Mouse (Mus musculus): ENCODE results near the gene Lrr1. TPM values are rescaled to one million over a fixed set of nuclear protein-coding genes. Genes with fewer than 3 reads are reported as not detected.

Gene Lrr1
- polyA plus RNA-seq, 1 experiment from 2014 or later: 35.8 TPM

DNA sequence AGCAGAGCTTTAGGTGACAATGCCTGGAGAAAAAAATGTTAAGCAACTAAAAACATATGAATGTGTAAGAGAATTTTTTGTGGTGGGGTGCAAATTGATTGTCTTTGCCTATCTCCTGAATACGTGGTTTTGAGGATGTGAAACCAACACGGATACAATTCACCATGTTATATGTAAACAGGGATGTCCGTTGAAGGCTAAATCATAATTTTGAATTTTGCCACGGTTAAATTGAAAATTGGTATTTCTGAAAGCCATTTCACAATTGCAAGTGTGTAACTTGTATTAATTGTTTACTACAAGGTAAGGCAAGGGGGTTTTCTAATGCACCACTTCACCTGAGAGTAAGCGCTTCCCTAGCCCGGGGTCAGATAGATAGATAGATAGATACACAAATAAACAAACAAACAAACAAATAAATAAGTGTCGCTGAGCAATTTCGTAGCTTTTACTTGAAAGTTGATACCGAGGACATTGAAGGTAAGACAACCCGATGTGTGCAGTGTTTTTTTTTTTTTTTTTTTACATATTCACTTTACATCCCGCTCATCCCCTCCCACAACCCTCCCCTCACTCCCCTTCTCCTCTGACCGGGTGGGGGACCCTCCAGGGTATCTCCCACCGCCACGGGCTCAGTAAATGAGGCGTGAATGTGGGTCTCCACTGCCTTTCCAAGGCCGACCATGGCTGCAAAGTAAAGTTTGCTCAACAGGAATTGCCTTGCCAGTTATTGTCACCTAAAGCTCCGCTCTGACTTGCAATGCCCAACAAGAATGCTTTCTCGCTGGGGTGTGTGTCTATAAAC is 756 bp upstream of the Lrr1 start:
- Histone ChIP-seq H3K36me3 (peaks cover 11% of the 10 kb centered on the region), H3K4me3 (peak overlapping the region; percentile 93), H3K27ac (replicated peaks) (peak overlapping the region; percentile 99), H3K9me3 (replicated peaks) (no peaks in the 10 kb centered on the region), H3K4me1 (peaks cover 22% of the 10 kb centered on the region), H3K27me3 (ENCODE audit: low read depth, poor library complexity, severe bottlenecking) (no peaks in the 10 kb centered on the region)
- no peak for DNase-seq (ENCODE audit: low spot score)
- WGBS: 7% methylated on average over 18 of the region's 18 CpGs

DNA sequence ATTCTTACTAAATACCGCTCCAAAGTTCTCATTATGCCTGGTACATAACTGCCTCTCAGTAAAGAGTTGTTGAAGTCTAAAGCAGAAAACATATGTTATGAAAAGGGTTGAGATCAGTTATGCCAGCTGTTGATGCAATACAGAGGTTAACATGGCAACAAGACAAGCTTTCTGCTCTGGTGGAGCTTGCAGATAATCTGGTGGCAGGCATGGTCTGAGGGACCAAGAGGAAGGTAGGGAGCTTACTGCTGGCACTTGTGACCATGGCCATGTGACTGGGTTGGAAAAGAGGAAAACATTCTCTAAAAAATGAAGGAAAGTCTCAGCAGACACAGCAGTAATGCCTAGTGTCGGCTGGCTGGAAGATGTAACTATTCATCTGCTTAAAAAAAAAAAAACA is 2.7 kb downstream of the Lrr1 start:
- Histone ChIP-seq H3K27me3 (ENCODE audit: low read depth, poor library complexity, severe bottlenecking) (no peaks in the 10 kb centered on the region), H3K9me3 (replicated peaks) (no peaks in the 10 kb centered on the region), H3K4me3 (no peak overlapping the region), H3K36me3 (peaks cover 45% of the 10 kb centered on the region), H3K27ac (replicated peaks) (no peak overlapping the region), H3K4me1 (peaks cover 22% of the 10 kb centered on the region)
- no peak for DNase-seq (ENCODE audit: low spot score)
- 94% methylated on average over 2 of the region's 2 CpGs for WGBS

DNA sequence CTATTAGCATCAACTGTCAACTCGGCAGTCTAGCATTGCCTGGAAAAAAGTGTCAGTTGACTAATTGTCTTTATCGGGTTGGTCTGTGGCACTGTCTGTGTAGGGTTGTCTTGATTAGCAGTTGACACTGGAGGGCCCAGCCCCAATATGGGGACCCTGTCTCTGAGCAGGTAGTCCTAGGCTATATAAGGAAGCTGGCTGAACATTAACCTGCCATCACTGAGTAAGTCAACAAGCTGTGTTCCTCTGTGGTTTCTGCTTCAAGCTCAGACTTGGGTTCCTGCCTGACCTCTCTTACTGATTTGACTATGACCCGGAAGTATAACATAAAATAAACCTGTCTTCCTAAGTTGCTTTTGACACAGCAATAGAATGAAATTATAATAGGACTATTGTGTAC is 7.4 kb downstream of the Lrr1 start:
- H3K36me3 ChIP-seq: peaks cover 82% of the 10 kb centered on the region

DNA sequence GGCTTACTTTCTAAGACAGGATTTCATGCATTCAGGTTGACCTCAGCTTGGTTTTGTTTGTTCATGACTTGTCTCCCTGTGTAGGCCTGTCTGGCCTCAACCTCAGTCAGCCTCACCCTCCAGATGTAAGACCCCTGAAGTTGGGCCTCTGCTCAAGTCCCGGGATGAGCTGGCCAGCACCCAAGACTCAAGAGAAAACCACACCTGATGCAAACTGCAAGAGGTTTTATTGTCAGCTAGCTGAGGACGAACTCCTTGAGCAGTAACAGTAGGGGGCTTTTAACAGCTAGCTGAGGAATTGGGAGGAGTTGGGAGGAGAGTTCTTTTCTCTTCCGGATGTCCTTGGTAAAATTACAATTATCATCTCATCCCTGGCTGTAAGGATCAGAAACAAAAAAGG is 8.9 kb downstream of the Lrr1 start:
- peaks cover 90% of the 10 kb centered on the region for H3K36me3 ChIP-seq

More for the DNA sequence above, 7.4 kb downstream of the Lrr1 start:
- no peak overlapping the region for H3K27ac ChIP-seq (replicated peaks)
- H3K27me3 ChIP-seq (ENCODE audit: low read depth, poor library complexity, severe bottlenecking): no peaks in the 10 kb centered on the region
- H3K4me3 ChIP-seq: no peak overlapping the region
- H3K4me1 ChIP-seq: no peaks in the 10 kb centered on the region
- no peak for DNase-seq (ENCODE audit: low spot score)
- H3K9me3 ChIP-seq (replicated peaks): no peaks in the 10 kb centered on the region
- 95% methylated on average over 3 of the region's 3 CpGs for WGBS

DNA sequence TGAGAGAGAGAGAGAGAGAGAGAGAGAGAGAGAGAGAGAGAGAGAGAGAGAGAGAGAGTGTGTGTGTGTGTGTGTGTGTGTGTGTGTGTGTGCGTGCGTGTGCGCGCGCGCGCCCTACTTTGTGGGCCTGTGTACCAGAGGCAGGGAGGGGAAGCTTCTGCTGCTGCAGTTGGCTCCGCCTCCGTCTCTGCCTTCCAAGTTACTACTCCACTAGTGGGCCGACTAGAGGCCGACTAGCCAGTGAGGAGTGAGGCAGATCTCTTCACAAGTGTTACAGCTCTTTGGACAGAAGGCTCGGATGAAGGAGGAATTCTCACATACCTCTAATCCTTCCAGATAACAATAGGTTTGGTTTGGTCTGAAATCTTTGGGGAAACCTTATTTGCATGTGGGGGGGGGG is 10.8 kb downstream of the Lrr1 start:
- no peak overlapping the region for H3K4me3 ChIP-seq
- 82% methylated on average over 12 of the region's 12 CpGs for WGBS
- no peak for DNase-seq (ENCODE audit: low spot score)
- H3K36me3 ChIP-seq: peaks cover 72% of the 10 kb centered on the region
- H3K27me3 ChIP-seq (ENCODE audit: low read depth, poor library complexity, severe bottlenecking): no peaks in the 10 kb centered on the region
- H3K27ac ChIP-seq (replicated peaks): no peak overlapping the region
- H3K9me3 ChIP-seq (replicated peaks): no peaks in the 10 kb centered on the region
- peaks cover 5% of the 10 kb centered on the region for H3K4me1 ChIP-seq

More for the DNA sequence above, 8.9 kb downstream of the Lrr1 start:
- Histone ChIP-seq H3K27me3 (ENCODE audit: low read depth, poor library complexity, severe bottlenecking) (no peaks in the 10 kb centered on the region), H3K9me3 (replicated peaks) (no peaks in the 10 kb centered on the region), H3K4me3 (no peak overlapping the region), H3K27ac (replicated peaks) (no peak overlapping the region), H3K4me1 (no peaks in the 10 kb centered on the region)
- WGBS: 87% methylated on average over 3 of the region's 3 CpGs
- DNase-seq (ENCODE audit: low spot score): no peak

DNA sequence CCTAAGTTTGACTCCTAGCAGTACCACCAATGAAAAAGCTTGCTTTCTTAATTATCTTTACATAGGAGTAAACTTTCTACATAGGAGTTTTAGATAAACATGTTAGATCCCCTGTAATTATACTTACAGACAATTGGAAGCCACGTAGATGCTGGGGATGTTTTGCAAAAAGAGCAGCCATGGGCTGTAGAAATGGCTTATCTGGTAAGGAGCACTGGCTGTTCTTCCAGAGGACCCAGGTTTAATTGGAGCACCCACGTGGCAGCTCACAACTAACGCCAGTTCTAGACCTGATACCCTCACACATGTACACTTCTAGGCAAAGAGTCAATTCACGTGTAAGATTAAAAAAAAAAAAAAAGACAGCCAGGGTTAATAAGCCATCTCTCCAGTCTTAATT is 13.2 kb downstream of the Lrr1 start:
- H3K9me3 ChIP-seq (replicated peaks): no peaks in the 10 kb centered on the region
- no peaks in the 10 kb centered on the region for H3K27me3 ChIP-seq (ENCODE audit: low read depth, poor library complexity, severe bottlenecking)
- 93% methylated on average over 4 of the region's 4 CpGs for WGBS
- no peak overlapping the region for H3K4me3 ChIP-seq
- H3K36me3 ChIP-seq: peaks cover 49% of the 10 kb centered on the region
- no peak overlapping the region for H3K27ac ChIP-seq (replicated peaks)
- DNase-seq (ENCODE audit: low spot score): no peak
- peaks cover 27% of the 10 kb centered on the region for H3K4me1 ChIP-seq

DNA sequence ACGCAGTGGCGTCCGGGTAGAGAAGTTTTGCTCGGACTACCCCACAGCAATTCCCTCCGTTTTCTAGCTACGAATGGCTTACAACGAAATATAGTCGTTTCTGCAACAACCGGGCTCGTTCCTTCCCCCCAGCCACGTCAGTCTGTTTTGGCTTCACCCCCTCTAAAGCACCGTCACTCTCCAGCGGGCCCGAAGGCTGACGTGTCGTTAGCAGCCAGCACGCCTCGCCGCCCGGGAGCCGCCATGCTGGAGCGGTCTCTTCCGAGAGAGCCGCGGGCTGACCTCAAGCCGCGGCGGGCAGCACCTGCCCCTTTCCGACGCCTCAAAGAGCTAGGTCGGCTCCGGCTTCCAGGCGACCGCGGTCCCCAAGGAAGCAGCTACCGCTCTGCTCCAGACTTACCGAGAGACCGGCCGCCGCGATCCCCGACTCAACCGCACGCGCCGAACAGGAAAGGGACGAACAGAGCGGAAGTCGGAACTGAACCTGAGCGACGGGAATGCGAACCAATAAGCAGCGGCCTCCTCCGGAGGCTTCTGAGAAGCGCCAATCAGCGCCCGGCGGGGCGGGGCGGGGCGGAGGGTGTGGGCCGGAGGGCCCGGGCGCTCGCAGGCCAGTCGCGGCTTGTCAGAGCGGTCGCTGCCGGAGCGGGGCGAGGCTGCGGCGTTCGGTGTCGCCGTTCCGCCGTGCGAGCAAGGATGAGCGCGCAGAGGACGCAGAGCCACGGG is 15.1 kb downstream of the Lrr1 start, which contains the start of the genes Rpl36al and Mgat2:
Rpl36al (minus strand) TSS at position 501 of the 726 bp plus-strand sequence.
Mgat2 (plus strand) TSS at position 575 of the 726 bp plus-strand sequence.
- no peaks in the 10 kb centered on the region for H3K27me3 ChIP-seq (ENCODE audit: low read depth, poor library complexity, severe bottlenecking)
- peaks cover 45% of the 10 kb centered on the region for H3K36me3 ChIP-seq
- H3K9me3 ChIP-seq (replicated peaks): no peaks in the 10 kb centered on the region
- peaks cover 33% of the 10 kb centered on the region for H3K4me1 ChIP-seq
- peak within 1 kb of the TSS; percentile 94 for H3K27ac ChIP-seq (replicated peaks)
- peak; percentile 96 for DNase-seq (ENCODE audit: low spot score)
- peak within 1 kb of the TSS; percentile 87 for H3K4me3 ChIP-seq
- WGBS: under 1% methylated on average over 84 of the region's 84 CpGs

DNA sequence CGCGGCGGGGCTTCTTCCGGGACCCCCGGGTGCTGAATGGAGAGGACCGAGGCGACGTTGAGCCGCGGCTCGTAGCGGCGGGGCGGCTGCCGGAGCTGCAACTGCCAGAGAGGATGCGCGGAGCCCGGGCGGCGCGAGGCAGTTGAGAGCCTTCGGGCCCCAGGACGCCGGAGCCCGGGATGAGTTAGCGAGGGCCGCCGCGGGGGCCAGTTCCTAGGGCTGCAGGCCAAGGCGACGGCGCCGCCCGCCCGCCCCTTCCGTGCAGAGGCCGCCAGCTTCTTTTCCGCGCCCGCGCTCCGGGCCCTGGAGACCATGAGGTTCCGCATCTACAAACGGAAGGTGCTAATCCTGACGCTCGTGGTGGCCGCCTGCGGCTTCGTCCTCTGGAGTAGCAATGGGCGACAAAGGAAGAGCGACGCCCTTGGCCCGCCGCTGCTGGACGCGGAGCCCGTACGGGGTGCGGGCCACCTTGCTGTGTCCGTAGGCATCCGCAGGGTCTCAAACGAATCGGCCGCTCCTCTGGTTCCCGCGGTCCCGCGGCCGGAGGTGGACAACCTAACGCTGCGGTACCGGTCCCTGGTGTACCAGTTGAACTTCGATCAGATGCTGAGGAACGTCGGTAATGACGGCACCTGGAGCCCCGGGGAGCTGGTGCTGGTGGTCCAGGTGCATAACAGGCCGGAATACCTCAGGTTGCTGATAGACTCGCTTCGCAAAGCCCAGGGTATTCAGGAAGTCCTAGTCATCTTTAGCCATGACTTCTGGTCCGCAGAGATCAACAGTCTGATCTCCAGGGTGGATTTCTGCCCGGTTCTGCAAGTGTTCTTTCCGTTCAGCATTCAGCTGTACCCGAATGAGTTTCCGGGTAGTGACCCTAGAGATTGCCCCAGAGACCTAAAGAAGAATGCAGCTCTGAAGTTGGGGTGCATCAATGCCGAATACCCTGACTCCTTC is 16.0 kb downstream of the Lrr1 start:
- peak; percentile 69 for DNase-seq (ENCODE audit: low spot score)
- H3K36me3 ChIP-seq: peaks cover 45% of the 10 kb centered on the region
- H3K4me3 ChIP-seq: peak overlapping the region; percentile 87
- peaks cover 33% of the 10 kb centered on the region for H3K4me1 ChIP-seq
- 3% methylated on average over 86 of the region's 86 CpGs for WGBS
- H3K27me3 ChIP-seq (ENCODE audit: low read depth, poor library complexity, severe bottlenecking): no peaks in the 10 kb centered on the region
- H3K27ac ChIP-seq (replicated peaks): peak overlapping the region; percentile 94
- no peaks in the 10 kb centered on the region for H3K9me3 ChIP-seq (replicated peaks)

DNA sequence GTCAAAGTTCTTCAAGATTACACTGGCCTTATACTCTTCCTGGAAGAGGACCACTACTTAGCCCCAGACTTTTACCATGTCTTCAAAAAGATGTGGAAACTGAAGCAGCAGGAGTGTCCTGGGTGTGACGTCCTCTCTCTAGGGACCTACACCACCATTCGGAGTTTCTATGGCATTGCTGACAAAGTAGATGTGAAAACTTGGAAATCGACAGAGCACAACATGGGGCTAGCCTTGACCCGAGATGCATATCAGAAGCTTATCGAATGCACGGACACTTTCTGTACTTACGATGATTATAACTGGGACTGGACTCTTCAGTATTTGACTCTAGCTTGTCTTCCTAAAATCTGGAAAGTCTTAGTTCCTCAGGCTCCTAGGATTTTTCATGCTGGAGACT is 16.8 kb downstream of the Lrr1 start:
- Histone ChIP-seq H3K9me3 (replicated peaks) (no peaks in the 10 kb centered on the region), H3K4me1 (peaks cover 33% of the 10 kb centered on the region), H3K27me3 (ENCODE audit: low read depth, poor library complexity, severe bottlenecking) (no peaks in the 10 kb centered on the region), H3K27ac (replicated peaks) (peak overlapping the region; percentile 94; the same call in 1 of the 2 replicates), H3K36me3 (peaks cover 50% of the 10 kb centered on the region), H3K4me3 (peak overlapping the region; percentile 87)
- WGBS: 87% methylated on average over 7 of the region's 7 CpGs
- no peak for DNase-seq (ENCODE audit: low spot score)

DNA sequence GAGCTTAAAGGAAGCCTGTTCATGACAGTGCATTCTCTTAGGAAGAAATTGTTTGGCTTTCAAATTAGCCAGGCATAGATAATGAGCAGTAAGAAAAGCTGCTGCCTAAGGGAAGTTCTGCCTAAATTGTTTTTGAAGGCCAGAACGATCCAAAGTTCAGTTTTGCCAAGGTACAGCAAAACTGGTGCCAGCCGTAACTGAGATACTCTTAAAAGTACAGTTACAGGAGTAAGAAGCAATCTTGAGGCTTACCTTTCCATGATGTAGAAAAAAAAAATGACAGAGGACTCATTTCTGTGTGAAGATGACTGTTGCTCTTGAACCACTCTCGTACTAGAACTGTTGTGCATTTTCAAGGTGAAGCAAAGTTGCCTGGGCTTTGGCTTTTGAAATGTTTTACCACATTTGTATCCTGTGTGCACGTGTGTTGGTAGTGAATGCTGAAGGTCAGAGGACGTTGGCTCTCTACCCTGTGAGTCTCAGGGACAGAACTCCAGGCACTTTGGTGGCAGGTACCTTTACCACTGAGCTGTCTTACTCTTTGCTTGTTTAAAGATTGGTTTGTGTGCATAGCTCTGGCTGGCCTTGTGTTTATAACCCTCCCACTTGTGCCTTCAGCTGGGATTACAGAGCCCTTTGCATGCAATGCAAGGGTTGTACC is 18.3 kb downstream of the Lrr1 start:
- Histone ChIP-seq H3K36me3 (peaks cover 53% of the 10 kb centered on the region), H3K4me1 (peaks cover 33% of the 10 kb centered on the region), H3K9me3 (replicated peaks) (no peaks in the 10 kb centered on the region; the same call in 1 of the 2 replicates), H3K27me3 (ENCODE audit: low read depth, poor library complexity, severe bottlenecking) (no peaks in the 10 kb centered on the region), H3K4me3 (no peak overlapping the region), H3K27ac (replicated peaks) (no peak overlapping the region)
- WGBS: 80% methylated on average over 5 of the region's 5 CpGs
- DNase-seq (ENCODE audit: low spot score): no peak

DNA sequence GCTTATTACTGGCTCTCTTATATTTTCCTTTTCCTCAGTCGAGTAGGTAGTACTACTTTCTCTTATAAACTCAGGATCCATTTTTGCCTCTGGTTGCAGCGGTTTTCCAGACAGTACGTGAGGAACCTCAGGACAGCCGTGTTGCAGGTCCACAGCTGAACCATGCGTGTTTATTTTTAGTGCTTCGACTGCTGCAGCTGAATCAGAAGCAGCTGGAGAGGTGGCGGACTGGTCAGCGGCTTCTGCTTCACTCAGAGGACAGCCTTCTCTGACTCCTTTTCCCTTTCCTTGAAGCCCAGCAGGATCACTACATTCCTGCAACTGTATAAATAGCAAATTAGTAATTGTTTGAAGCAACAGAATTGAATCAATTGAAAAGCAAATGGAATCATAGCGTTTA is 21.5 kb downstream of the Lrr1 start:
- no peak overlapping the region for H3K27ac ChIP-seq (replicated peaks)
- peaks cover 66% of the 10 kb centered on the region for H3K36me3 ChIP-seq
- DNase-seq (ENCODE audit: low spot score): no peak
- H3K9me3 ChIP-seq (replicated peaks): no peaks in the 10 kb centered on the region; the same call in 1 of the 2 replicates
- 91% methylated on average over 9 of the region's 9 CpGs for WGBS
- peaks cover 25% of the 10 kb centered on the region for H3K4me1 ChIP-seq
- no peaks in the 10 kb centered on the region for H3K27me3 ChIP-seq (ENCODE audit: low read depth, poor library complexity, severe bottlenecking)
- no peak overlapping the region for H3K4me3 ChIP-seq

DNA sequence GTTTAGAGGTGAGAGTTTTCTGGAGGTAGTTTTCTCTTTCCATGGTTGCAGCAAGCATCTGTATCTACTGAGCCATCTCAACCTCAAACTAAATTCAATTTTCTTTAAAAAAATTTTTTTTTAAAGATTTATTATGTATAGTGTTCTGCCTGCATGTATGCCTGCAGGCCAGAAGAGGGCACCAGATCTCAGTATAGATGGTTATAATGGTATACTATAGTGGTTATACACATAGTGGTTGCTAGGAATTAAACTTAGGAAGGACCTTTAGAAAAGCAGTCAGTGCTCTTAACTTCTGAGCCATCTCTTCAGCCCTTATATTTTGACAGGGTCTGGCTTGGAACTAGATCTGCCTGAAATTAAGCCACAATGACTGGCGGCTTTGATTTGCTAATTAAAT is 21.9 kb downstream of the Lrr1 start:
- Histone ChIP-seq H3K27me3 (ENCODE audit: low read depth, poor library complexity, severe bottlenecking) (no peaks in the 10 kb centered on the region), H3K9me3 (replicated peaks) (no peaks in the 10 kb centered on the region; the same call in 1 of the 2 replicates), H3K36me3 (peaks cover 66% of the 10 kb centered on the region), H3K4me1 (peaks cover 25% of the 10 kb centered on the region), H3K4me3 (no peak overlapping the region), H3K27ac (replicated peaks) (no peak overlapping the region)
- 91% methylated on average over 1 of the region's 1 CpGs for WGBS
- DNase-seq (ENCODE audit: low spot score): no peak
